Mouse (Mus musculus) left cerebral cortex, adult 2 months (tissue): ENCODE results near the gene Adipor2. TPM values are rescaled to one million over a fixed set of nuclear protein-coding genes. Genes with fewer than 3 reads are reported as not detected.

Source experiments
- DNase-seq, 2 experiments: peaks; one replicate each; pipeline ENCODE4 v3.0.0; 2021 to 2022; ENCODE audit warnings: low spot score in 2 of 2, mixed read lengths in 1 of 2; ENCODE audit errors: extremely low spot score in 1 of 2
- H3K27ac ChIP-seq: fragments of 200-600 bp; 2 replicates; pipeline ENCODE4 v1.8.1; 2022
- H3K4me3 ChIP-seq: fragments of 200-600 bp; 2 replicates; pipeline ENCODE4 v1.8.1; 2022
- CTCF ChIP-seq: fragments of 200-600 bp; IDR thresholded peaks from 2 replicates; pipeline ENCODE4 v1.8.1; 2022; ENCODE audit warnings: antibody characterized with exemption, mild to moderate bottlenecking, moderate library complexity
- intact Hi-C: fragments of 180-260 bp; cut with DNase I; formaldehyde crosslinking; loops from one replicate; pipeline ENCODE4 v1.15.1; 2025
- total RNA-seq, 2 experiments: library from RNA; stranded (reverse); gene quantifications; 2 replicates each; pipeline ENCODE4 v1.2.3; 2021

The Adipor2 gene
- total RNA-seq, 2 experiments from 2014 or later, result 39.9 to 40.9 TPM

GRCm38 (mm10) chr6:119333202-119333601 lies 84.3 kb downstream of the Adipor2 start:
- TF ChIP-seq CTCF, result no peak
- Histone ChIP-seq H3K4me3 (no peak overlapping the region), H3K27ac (no peak overlapping the region)
- intact Hi-C loops, result loop anchor here (5.0 kb wide), 1 partner anchor 226 kb away; no protein-coding TSS in a partner anchor
- DNase-seq, result no peak

GRCm38 (mm10) chr6:119332111-119332510 lies 85.4 kb downstream of the Adipor2 start:
- no peak overlapping the region for H3K27ac ChIP-seq
- no peak for TF ChIP-seq CTCF
- intact Hi-C loops, result loop anchor here (5.0 kb wide), 1 partner anchor 225 kb away; no protein-coding TSS in a partner anchor
- DNase-seq, result no peak
- H3K4me3 ChIP-seq, result no peak overlapping the region

- Histone ChIP-seq H3K4me3 (peak within 1 kb of the TSS; percentile 77), H3K27ac (peak within 1 kb of the TSS; percentile 96)
- intact Hi-C loops, result loop anchor here (5.0 kb wide), 1 partner anchor 223 kb away; no protein-coding TSS in a partner anchor
- DNase-seq, result peak; percentile 76 to 77
- TF ChIP-seq CTCF, result no peak
These were observed 87.0 kb downstream of the Adipor2 start, which contains the start of gene Lrtm2 for GRCm38 (mm10) chr6:119330506-119330905. TSS of gene Lrtm2 (minus strand) at chr6:119330766.

GRCm38 (mm10) chr6:119329936-119330335 lies 87.6 kb downstream of the Adipor2 start:
- no peak for TF ChIP-seq CTCF
- peak overlapping the region; percentile 77 for H3K4me3 ChIP-seq
- intact Hi-C loops, result loop anchor here (1.0 to 5.0 kb wide), 2 partner anchors 20 to 223 kb away; no protein-coding TSS in a partner anchor
- DNase-seq, result peak in 1 of 2 experiments; percentile 50
- H3K27ac ChIP-seq, result peak overlapping the region; percentile 96

GRCm38 (mm10) chr6:119329215-119329714 lies 88.2 kb downstream of the Adipor2 start:
- peak; percentile 22 for TF ChIP-seq CTCF
- peak; percentile 87 to 89 for DNase-seq
- Histone ChIP-seq H3K4me3 (peak overlapping the region; percentile 77), H3K27ac (peak overlapping the region; percentile 96)
- intact Hi-C loops, result loop anchor here (1.0 kb wide), 1 partner anchor 19 kb away; no protein-coding TSS in a partner anchor

GRCm38 (mm10) chr6:119328521-119329115 lies 88.9 kb downstream of the Adipor2 start:
- intact Hi-C loops, result loop anchor here (1.0 kb wide), 1 partner anchor 18 kb away; no protein-coding TSS in a partner anchor
- DNase-seq, result peak in 1 of 2 experiments; percentile 49
- Histone ChIP-seq H3K27ac (peak overlapping the region; percentile 77), H3K4me3 (peak overlapping the region; percentile 77)
- TF ChIP-seq CTCF, result no peak

GRCm38 (mm10) chr6:119326541-119326940 lies 91.0 kb downstream of the Adipor2 start:
- TF ChIP-seq CTCF, result no peak
- intact Hi-C loops, result no loop called here
- no peak for DNase-seq

GRCm38 (mm10) chr6:119325978-119326377 lies 91.5 kb downstream of the Adipor2 start:
- no peak for TF ChIP-seq CTCF
- Histone ChIP-seq H3K27ac (no peak overlapping the region), H3K4me3 (no peak overlapping the region)
- no peak for DNase-seq
- intact Hi-C loops, result no loop called here

More at GRCm38 (mm10) chr6:119326541-119326940, 91.0 kb downstream of the Adipor2 start:
- no peak overlapping the region for H3K27ac ChIP-seq
- H3K4me3 ChIP-seq, result no peak overlapping the region

- intact Hi-C loops, result no loop called here
- Histone ChIP-seq H3K27ac (no peak overlapping the region), H3K4me3 (no peak overlapping the region)
- DNase-seq, result no peak
- no peak for TF ChIP-seq CTCF
These were observed 92.7 kb downstream of the Adipor2 start for GRCm38 (mm10) chr6:119324776-119325175.

- no peak overlapping the region for H3K4me3 ChIP-seq
- DNase-seq, result no peak
- H3K27ac ChIP-seq, result no peak overlapping the region
- TF ChIP-seq CTCF, result no peak
- intact Hi-C loops, result no loop called here
These were observed 95.8 kb downstream of the Adipor2 start for GRCm38 (mm10) chr6:119321752-119322151.

GRCm38 (mm10) chr6:119320481-119320880 lies 97.0 kb downstream of the Adipor2 start:
- H3K27ac ChIP-seq, result no peak overlapping the region
- intact Hi-C loops, result no loop called here
- DNase-seq, result no peak
- no peak overlapping the region for H3K4me3 ChIP-seq
- TF ChIP-seq CTCF, result no peak

GRCm38 (mm10) chr6:119319358-119319757 lies 98.1 kb downstream of the Adipor2 start:
- TF ChIP-seq CTCF, result peak; percentile 51
- Histone ChIP-seq H3K4me3 (no peak overlapping the region), H3K27ac (no peak overlapping the region)
- no peak for DNase-seq
- intact Hi-C loops, result no loop called here

GRCm38 (mm10) chr6:119318732-119319131 lies 98.8 kb downstream of the Adipor2 start:
- Histone ChIP-seq H3K27ac (no peak overlapping the region), H3K4me3 (no peak overlapping the region)
- DNase-seq, result no peak
- TF ChIP-seq CTCF, result no peak
- intact Hi-C loops, result no loop called here
